Mouse (Mus musculus) heart, postnatal 0 days (tissue): Measurements from ENCODE around the gene Trpd52l3.

ENCODE experiments used
- CTCF ChIP-seq: IDR thresholded peaks from 2 replicates; pipeline ENCODE4 v1.5.1; 2016; ENCODE audit warnings: antibody characterized with exemption, control low read depth, low read depth
- EP300 ChIP-seq: IDR thresholded peaks from 2 replicates; pipeline ENCODE4 v1.6.1; 2016; ENCODE audit warnings: antibody characterized with exemption, low read depth

DNA sequence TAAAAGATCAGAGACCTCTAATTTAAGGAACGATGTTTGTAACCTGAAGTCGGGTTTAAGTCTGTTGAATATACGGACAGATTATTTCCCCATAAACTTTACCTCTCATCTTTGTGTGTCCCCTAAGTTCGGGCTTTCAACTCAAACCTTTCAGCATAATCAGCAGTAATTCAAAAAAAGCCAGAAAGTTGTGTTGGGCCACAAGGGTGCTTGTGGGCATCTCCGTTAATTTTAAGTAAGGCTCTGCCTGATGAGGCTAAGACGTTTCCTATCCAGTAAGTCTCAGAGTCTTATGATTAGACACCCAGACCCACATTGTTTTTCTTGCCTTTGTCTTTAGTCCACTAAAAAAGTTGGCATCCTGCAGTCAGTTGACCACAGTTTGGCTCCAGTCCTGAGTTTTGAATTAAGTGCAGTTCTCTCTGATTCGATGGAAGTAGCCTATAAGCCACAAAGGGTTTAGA is 27.9 kb downstream of the Trpd52l3 start:
- no peak for TF ChIP-seq EP300
- TF ChIP-seq CTCF: no peak
